Mouse (Mus musculus) cortical plate, adult 2 months (tissue): Measurements from ENCODE around the gene Glcci1.

Source experiments
- CTCF ChIP-seq: fragments of 200-500 bp; IDR thresholded peaks from 2 replicates; pipeline ENCODE4 v1.5.1; 2011; ENCODE audit warnings: mild to moderate bottlenecking, control low read depth, low read length; ENCODE audit not compliant: insufficient read depth; ENCODE audit errors: extremely low read depth
- POLR2A ChIP-seq: fragments of 200-500 bp; IDR thresholded peaks from 2 replicates; pipeline ENCODE4 v1.6.1; 2011; ENCODE audit warnings: mild to moderate bottlenecking, low read length, control low read depth; ENCODE audit not compliant: insufficient read depth; ENCODE audit errors: extremely low read depth

GRCm38 (mm10) chr6:8510864-8511428 lies 1.5 kb downstream of the Glcci1 start:
- TF ChIP-seq CTCF (no peak), POLR2A (no peak)
